Mouse (Mus musculus): ENCODE data around the gene Macf1. TPM values are rescaled to one million over a fixed set of nuclear protein-coding genes. Genes with fewer than 3 reads are reported as not detected.

Macf1 gene
- total RNA-seq, 1 experiment from 2014 or later: 193 TPM

DNA sequence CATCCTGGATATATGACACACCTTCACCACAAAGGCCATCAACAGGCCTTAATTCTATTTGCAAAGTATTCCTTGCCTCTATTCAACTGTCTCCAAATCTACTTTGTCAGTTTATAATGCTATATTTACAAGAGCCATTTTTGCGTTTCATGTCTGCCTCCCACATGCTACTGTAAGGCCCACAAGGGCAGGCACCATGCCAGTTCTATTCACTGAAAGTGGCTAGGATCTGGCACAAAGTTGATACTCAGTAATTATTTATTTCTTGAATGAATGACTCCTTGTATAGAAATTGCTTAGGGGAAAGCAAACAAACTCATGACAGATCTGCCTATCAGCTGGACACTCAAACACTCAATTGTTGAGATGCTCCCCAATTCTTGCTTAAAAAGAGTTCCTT lies 280.1 kb downstream of the Macf1 start:
- peak; percentile 34 for DNase-seq

DNA sequence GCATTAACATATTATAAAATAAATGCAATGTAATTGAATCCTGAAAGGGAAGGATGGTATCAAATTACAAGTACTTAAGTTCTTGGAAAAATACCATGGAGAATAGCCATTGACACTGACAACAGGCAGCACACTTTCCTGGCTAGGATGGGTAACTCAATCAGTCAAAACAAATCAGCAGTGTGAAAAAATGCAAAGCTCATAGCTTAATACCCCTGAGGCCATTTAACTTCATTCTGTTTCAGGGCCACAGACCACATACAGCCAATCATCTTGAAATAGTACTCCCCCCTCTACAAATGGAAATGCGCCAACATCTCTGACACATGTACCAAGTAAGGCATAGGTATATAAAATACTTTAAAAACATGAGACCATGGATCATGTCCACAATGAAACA lies 281.9 kb downstream of the Macf1 start:
- no peak for DNase-seq

DNA sequence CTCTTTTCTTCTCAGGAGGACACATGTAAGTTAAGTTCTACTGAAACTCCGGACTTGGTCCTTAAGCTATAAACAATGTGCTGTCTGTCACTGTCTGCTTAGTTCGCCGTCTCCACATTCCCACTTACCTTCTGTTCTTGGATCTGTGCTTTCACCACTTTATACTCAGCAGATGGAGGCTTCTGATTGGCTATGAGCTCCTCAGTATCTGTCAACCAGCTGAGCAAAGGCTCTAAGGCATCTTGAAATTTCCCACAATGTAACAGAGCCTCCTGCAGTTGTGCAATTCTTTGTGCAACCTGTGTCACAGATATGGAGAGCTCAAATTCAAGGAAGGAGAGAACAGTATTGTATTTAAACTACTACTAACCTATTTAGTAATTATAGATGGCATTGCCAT lies 282.9 kb downstream of the Macf1 start:
- DNase-seq: no peak

DNA sequence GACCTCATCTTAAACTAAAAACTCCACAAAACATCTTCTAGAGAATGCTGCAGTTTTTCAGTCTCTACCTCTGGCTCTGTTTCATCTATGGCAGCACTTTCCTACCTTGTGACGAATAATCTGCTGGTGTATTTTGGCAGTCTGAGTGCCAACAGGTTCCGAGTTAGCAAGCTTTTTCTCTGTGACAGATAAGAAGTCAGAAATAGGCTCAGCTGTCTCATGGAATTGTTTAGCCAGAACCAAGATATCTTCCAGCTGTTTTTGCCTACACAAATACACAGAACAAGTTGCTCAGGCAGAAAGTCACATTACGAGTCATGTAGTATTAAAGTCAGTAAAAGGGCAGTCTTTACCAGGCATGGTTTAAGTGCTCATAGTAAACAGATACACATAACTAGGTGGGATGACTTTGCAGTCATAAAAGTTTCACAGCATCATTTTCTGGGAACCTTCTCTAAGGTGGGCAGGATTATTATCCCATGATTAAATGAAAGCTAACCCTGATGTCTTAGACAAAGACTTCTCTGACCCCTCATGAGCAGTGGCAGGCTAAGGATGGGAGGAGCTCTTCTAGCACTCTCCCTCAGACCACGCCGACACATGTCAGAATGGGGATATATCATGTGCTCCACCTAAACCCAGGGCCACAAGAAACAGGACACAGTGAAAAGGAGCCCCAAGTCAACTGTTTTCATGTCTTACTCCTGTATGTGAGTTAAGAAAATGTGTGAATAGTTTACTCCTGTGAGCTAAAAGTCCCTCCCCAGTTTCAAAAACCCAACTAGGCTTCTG lies 286.3 kb downstream of the Macf1 start:
- no peak for DNase-seq

DNA sequence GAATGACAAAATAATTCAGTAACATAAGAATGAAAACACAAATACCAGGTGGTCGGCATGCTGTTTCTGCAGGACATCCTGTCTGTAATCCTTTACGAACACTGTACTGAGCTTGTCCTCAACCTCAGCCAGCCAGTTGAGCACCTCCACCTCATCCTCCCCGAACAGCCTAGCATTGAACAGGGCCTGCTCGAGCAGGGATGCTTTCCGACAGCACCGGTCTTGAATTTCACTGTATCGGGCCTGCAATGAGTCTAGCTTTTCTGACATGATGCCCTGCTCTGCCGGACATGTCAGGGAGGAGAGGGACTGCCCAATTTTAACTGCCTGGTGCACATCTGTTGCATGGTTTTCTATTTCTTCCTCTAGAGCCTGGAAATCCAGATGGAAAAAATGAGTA lies 287.1 kb downstream of the Macf1 start:
- DNase-seq: no peak

DNA sequence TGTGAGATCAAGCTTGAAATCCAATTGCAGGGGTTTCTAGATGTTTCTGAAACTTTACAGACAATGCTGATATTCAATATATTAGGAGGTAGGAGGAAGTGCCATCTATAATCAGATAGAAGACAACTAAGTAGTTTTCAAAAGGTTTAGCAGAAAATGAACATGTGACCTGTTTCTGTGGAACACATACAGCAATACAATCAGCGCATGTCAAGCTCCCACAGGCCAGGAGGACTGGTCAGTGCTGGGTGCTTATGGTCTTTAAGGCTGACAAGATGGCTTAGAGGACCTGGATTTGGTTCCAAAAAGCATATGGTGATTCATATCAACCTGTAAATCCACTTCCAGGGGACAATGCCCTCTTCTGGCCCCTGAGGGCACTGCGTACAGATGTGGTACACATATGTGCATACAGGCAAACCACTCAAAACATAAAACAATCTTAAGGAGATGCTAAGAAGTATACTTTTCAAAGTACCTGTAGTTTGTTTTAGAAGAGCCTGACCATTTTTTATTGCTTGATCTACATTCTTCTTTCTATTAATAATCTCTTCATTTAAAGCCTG lies 288.6 kb downstream of the Macf1 start:
- DNase-seq: peak; percentile 24

DNA sequence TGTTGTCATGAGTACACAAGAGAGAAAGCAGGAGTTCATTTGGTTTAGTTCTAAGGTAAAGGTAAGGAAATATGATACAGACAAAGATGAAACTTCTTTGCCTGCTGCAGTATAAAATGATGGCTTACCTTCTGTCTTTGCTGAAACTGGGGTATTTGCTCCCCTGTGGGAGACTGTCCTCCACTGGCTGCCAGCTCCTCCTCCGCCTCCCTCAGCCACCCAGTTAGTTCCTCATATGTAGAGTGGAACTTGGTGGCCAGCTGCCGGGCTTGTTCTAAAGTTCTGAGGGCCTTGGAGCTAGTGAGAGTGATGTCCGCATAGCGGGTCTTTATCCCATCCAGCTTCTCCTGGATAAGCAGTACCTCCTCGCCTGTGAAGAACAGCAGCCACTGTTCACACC lies 289.3 kb downstream of the Macf1 start:
- no peak for DNase-seq

DNA sequence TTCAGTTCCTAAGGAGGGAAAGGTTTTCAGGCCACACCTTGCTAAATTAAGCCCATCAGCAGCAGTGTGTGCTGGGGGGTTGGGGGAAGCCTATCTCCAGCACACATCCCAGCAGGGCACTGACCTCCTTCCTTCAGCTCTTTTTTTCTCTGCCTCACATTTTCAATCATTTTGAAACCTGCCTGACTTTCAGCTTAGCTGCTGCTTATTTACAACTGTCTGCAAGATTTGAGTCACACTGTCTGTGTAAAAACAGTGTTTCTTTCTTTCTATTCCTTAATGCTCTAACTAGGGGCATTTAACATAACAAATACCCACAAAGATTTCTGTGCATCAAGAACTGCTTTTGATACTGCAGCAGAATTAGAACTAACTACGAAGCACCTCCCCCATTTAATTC lies 289.9 kb downstream of the Macf1 start:
- DNase-seq: no peak

DNA sequence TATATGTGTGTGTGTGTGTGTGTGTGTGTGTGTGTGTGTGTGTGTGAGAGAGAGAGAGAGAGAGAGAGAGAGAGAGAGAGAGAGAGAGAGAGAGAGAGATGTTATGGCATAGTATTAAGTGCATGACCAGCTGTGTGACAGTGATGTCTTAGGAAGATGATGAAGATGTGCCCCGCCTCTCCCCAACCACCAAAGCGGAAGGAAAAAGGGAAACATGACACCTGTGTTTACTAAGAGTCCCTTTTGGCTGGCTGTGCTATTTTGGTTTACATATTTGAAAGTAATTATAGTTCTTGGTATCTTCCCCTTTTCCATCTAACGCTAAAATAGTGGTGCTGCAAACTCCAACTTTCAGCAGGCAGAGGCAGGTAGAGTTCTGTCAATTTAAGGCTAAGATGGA lies 291.2 kb downstream of the Macf1 start:
- DNase-seq: no peak

DNA sequence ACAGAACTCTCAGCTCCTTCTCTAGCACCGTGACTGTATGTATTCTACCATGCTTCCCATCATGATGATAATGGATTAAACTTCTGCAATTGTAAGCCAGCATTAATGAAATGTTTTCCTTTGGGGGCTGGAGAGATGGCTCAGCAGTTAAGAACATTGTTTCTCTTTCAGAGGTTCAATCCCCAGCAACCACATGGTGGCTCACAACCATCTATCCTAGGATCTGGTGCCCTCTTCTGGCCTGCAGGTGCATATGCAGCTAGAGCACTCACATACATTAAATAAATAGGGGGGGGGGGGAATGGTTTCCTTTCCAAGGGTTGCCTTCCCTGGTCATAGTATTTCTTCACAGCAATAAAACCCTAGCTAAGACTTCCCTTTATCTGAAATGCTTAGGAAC lies 292.0 kb downstream of the Macf1 start:
- DNase-seq: peak; percentile 59

DNA sequence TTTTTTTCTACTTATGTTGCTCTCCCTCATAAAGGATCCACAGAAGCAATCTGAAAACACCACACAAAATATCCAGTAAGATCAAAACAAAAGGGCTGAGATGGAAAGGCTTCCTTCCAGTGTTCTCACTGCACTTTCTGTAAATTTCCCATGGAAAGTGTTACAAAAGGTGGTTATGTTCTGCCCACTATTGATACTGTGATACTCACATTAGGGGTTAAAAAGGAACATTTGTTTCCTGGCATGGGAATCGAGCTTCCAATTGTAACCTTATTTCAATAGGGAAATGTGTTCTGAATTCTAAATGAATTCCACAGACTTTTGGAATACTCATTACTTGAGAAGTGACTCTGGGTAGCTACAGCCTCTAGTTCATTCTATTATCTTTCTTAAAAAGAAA lies 299.1 kb downstream of the Macf1 start:
- DNase-seq: no peak

DNA sequence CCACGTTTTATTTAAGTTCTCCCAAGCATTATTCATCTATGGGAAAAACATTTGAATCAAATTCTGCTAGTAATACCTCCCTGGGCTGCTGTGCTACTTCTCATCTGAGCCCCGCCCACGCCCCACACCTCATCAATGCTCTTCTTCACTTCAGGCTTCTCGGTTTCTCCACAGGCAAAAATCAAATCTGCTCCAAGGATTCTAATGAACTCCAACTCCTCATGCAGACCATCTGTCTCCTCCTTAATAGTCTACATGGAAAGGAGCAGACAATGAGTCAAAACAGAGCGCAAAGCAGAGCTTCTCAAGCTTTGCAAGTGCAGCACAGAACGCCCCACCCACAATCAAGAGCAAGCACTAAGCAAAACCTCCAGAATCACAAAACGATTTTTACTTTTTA lies 301.0 kb downstream of the Macf1 start:
- DNase-seq: no peak

DNA sequence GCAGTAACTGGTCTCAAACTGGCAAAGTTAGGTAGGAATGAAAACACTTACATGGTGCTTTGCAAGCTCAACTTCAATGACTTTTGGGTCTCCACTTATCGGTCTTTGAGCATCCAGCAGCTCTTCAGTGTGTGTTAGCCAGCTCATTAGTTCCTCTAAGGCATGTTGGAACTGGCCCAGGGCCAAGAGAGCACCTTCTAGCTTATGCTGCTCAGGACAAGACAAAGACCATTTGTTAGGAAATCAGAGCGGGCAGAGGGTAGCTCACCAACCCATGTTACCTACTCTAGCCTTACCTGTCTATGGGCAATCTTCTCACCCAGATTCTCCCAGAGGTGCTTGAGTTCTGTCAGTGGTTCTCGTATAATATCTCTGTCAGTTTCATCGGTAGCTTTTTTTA lies 302.1 kb downstream of the Macf1 start:
- no peak for DNase-seq

DNA sequence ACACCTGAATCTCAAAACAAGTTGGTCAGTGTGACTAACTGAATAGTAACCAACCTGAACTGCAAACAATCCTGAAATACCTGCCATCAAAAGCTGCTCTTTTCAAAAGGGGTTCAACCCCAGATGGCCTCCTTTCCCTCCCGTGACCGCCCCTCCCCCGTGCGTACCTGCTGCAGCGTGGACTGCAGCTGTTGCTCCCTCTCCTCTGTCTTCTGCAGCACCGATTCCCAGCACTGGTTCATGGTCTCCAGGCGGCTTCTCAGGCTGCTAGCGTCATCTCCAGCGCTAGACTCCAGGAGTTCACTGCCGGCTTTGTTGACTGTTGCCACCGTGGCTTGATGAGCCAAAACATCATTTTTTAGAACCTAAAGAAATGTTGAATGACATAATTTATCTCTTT lies 302.6 kb downstream of the Macf1 start:
- no peak for DNase-seq

DNA sequence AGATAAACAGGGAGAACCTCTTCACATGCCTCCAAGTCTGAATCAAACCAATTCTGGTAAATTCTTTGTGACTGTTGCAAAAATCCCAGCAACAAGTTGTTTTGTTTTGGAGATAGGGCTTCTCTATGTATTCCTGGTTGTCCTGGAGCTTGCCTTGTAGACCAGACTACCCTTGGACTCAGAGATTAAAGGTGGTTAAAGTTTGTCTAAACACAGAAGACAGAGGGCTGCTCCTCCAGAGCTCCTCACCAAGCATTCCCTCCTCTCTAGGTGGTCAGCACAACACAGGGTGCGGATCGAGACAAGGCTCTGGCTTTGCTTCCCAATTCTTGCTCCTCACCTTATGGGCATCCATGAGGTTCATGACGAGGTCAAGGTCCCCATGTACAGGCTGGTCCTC lies 308.1 kb downstream of the Macf1 start:
- no peak for DNase-seq

DNA sequence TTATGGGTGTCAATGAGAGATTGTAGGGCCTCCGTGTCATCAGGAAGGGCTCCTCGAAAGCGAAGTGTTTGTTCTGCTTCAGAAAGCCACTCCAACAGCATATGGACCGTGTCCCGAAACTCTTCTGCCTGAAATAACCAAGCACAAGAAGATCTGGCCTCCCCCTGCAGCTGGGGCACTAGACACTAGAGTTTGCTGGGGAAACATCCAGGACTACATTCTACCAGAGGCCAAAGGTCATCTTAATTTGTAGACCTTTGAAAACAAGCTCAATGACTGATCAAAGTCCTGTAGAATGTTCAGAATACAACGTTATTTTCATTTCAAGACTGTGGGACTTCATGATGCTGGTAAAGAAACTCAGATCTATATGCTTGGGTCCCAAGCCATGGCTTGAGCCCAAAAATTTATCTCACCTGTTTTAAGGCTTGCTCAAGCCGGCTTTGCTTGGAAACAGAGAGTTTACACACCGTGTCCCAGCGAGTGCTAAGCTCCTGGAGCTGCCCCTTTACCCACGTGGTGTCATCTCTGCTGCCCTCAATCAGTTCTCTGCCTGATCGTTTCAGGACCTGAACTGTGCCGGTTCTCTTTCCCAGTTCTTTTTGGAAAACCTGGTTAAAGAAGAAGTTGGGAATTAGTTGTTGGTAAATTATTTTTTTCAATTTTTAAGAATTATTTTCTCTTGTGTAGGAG lies 309.7 kb downstream of the Macf1 start:
- DNase-seq: no peak

DNA sequence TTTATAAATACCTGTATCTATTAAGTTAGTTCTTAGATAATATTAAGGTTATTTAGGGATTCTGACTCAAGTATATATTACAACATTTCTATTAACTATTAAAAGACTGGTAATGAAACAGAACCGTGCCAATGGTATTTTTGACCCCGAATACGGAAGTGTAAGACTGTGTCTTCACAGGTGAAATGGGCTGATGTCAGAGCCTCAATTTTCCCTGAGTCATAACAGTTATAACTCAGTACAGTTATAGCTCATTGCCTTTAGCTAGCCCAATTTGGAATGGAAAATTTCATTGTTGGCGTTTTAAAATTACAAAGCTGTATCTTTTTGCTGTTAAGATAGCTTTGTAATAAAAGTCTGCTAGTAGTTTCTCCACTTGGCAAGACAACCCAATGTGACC lies 320.6 kb downstream of the Macf1 start:
- no peak for DNase-seq

DNA sequence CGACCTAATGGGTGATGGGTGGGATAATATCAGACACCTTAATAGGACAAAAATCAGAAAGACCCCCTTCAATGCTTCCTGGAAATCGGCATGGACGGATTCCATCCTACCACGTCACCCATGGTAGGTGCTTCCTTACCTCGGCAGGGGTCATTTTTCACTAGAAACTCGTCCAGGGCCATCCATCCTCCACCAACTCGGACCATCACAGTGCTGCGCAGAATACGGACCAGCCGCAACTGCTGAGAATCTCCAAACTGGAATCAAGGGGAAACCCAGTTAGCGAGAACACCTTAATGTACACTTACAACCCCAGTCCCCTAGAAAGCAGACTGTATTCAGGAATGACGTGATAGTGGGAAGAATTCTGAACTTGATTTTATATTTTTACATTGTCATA lies 323.4 kb downstream of the Macf1 start:
- DNase-seq: no peak

DNA sequence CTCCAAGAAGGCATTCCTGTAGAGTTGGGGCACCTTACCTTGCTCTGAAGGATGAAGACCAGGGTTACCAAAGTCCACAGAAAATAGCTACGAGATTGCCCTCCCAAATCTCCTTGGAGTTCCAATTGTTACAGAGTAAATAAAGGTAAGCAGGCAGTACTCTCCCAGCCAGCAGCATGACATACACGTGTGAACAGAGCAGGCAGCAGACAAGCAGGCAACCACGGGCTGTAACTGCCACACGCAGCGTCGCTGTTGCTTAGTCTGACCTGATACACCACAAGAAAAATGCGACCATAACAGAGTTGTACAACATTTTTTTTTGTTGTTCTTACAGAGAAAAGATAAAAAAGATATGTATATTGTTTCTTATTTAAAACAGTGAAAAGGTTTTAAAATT lies 325.5 kb downstream of the Macf1 start:
- DNase-seq: no peak

DNA sequence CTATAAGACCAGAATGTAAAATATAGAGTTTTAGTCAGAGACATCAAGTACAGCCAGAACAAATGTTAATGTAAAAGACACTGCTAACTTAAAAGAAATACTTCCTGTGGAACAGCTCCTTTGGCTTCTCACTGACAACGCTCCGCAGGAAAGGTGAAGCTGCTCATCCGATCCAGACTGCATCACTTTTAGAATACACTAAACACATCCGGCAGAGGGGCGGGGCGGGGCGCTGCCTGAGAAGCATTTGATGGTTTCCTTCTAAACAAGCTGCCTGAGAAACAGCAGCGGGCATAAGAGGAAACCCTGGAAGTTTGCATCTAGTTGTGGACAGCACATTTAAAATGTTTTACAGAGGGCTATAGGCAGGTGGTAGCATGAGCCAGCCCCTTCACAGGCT lies 328.2 kb downstream of the Macf1 start:
- DNase-seq: no peak

DNA sequence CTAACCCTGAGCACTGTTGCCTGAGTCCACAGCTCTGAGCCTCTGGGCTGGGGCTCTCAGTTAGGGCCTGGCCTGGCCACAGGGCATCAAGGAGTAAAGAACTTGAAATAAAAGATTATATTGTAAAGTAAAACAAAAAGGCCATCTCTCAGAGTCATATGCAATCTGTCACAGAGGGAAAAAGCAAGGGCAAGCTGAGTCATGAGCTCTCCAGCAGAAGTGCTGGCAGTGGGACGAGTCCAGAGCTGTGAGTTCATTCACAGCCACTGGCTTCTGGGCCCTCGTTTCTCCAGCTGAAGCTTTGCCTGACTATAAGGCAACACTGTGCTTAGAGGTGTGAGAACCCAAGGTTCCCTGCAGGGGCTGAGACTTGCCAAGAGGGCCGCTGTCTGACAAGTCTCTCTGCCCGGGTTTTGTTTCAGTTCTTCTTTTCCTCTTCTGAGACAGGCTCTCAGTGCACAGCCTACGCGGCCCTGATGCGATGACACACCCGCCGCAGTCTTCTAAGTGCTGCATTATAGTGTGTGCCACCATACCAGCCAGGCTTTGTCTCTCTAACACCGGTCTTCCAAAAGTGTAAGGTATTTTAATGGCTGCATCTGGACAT lies 330.8 kb downstream of the Macf1 start:
- peak; percentile 49 for DNase-seq

DNA sequence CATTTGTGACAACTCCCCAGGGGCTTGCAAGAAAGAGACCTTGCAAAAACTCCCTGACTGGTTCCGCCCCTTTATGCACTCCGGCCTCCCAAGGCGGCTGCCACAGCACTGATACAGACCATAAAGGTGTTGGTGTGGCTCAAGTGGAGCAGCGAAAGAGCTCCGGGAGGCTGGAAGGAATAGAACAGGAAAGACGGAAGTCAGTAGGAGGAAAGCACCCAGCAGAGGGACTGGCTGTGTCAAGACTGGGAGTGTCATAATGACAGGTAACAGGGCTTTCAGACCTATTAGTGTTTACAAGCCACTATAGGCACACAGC lies 340.7 kb downstream of the Macf1 start:
- no peak for DNase-seq

DNA sequence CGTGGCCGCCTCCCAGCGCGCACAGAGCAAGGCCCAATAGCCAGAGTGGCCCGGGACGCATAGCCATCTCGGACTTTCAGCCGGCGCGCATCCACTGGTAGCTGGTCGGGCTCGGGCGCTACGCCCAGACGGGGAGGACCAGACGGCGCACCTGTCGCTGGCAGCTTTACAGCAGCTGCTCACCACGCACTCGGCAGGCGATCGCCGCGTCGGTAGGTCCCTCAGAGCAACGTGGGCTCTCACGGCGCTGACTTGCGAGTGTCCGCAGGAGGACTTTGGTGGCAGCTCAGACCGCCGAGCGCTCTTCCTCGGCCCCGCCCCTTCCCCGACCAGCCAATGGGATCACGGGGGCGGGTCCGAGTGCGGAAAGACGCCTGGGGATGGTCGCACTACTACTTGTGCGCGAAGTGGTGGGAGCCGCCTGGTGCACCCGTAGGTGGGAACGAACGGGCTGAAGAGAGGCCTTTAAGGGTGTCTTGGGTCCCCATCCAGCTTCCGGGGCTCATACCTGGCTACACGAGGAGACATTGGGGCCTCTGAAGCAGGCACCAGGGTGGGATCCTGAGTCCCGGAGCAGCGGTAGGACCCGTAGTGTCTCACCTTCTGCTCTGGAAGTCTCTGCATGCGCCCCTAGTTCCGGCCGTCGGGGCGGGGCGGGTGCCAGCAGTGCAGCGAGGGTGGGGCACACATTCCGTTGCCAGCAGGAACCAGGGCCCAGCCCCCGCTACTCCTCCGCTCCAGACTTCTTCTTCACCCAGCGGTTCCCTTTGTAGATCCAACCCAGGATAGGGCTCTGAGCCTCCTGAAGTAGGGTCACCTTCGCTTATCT lies 341.3 kb downstream of the Macf1 start, which contains the start of gene Bmp8a:
Bmp8a (minus strand) TSS at position 611 of the 829 bp plus-strand sequence.
- DNase-seq: peak; percentile 83
